8 mouse cellular contexts compared by ENCODE assay signal in genomic region chr19:36349487-36349955, GRCm38 (mm10). TPM values are rescaled to one million over a fixed set of nuclear protein-coding genes. Genes with fewer than 3 reads are reported as not detected.
DNase-seq lines count a peak whose midpoint lies in the region; ATAC-seq lines count a peak whose summit lies in the region.

No protein-coding gene starts in this region.

- WGBS in lung, embryonic 16.5 days = 4% methylated on average over 15 of the region's 15 CpGs
- WGBS in forebrain, embryonic 10.5 days = 3% methylated on average over 15 of the region's 15 CpGs
- 5% methylated on average over 15 of the region's 15 CpGs for WGBS in limb, embryonic 12.5 days

- no peaks in the 10 kb centered on the region for H3K36me3 ChIP-seq in lung, embryonic 16.5 days (ENCODE audit: control insufficient read depth, insufficient read depth, low read length)
- H3K36me3 ChIP-seq in forebrain, embryonic 10.5 days (replicated peaks) = no peaks in the 10 kb centered on the region
- no peaks in the 10 kb centered on the region for H3K36me3 ChIP-seq in limb, embryonic 12.5 days

- H3K27me3 ChIP-seq in lung, embryonic 16.5 days (ENCODE audit: control insufficient read depth, insufficient read depth, low read depth, low read length) = peaks cover 27% of the 10 kb centered on the region
- H3K27me3 ChIP-seq in forebrain, embryonic 10.5 days (ENCODE audit: poor library complexity, severe bottlenecking) = peaks cover 72% of the 10 kb centered on the region
- peaks cover 65% of the 10 kb centered on the region for H3K27me3 ChIP-seq in limb, embryonic 12.5 days

- H3K9me3 ChIP-seq in lung, embryonic 16.5 days (ENCODE audit: control insufficient read depth, low read length) = no peaks in the 10 kb centered on the region
- H3K9me3 ChIP-seq in forebrain, embryonic 10.5 days = no peaks in the 10 kb centered on the region
- no peaks in the 10 kb centered on the region for H3K9me3 ChIP-seq in limb, embryonic 12.5 days

- peak overlapping the region; percentile 81 for H3K4me3 ChIP-seq in lung, embryonic 16.5 days (ENCODE audit: low read length)
- peak overlapping the region; percentile 80 for H3K4me3 ChIP-seq in forebrain, embryonic 10.5 days
- peak overlapping the region; percentile 79 for H3K4me3 ChIP-seq in limb, embryonic 12.5 days (replicated peaks)

- H3K4me1 ChIP-seq in lung, embryonic 16.5 days (replicated peaks; ENCODE audit: control insufficient read depth, insufficient read depth, low read length) = 0 out of 2 replicates have a peak, but pooled peaks cover 3% of the 10 kb centered on the region
- peaks cover 19% of the 10 kb centered on the region for H3K4me1 ChIP-seq in forebrain, embryonic 10.5 days
- peaks cover 6% of the 10 kb centered on the region; the same call in 1 of the 2 replicates for H3K4me1 ChIP-seq in limb, embryonic 12.5 days (replicated peaks)

- ATAC-seq in lung, embryonic 16.5 days (ENCODE audit: low read depth) = no peak
- no peak for ATAC-seq in limb, embryonic 12.5 days (ENCODE audit: insufficient number of reproducible peaks, insufficient read depth, low FRiP score, low TSS enrichment, low read depth)

- H3K9ac ChIP-seq in lung, embryonic 16.5 days (ENCODE audit: low read length) = peak overlapping the region; percentile 76
- peak overlapping the region; percentile 59; the same call in 1 of the 2 replicates for H3K9ac ChIP-seq in limb, embryonic 12.5 days (replicated peaks)

- H3K27ac ChIP-seq in lung, embryonic 16.5 days (ENCODE audit: low read length) = no peak overlapping the region
- no peak overlapping the region for H3K27ac ChIP-seq in forebrain, embryonic 10.5 days
- no peak overlapping the region for H3K27ac ChIP-seq in limb, embryonic 12.5 days

- no peak for DNase-seq in lung, postnatal 10 days
- DNase-seq in forebrain, embryonic 10.5 days (ENCODE audit: extremely low spot score, low spot score) = no peak
- DNase-seq in retina, postnatal 7 days (ENCODE audit: low read depth, low spot score) = peak; percentile 29
- no peak for DNase-seq in frontal cortex, postnatal 25 days (ENCODE audit: low spot score in 2 of 2)
- no peak for DNase-seq in layer of hippocampus, adult 9-11 months
- no peak for DNase-seq in adrenal gland, adult (ENCODE audit: inconsistent age in 2 of 2, low spot score in 1 of 2)

- H3K4me2 ChIP-seq in lung, embryonic 16.5 days (ENCODE audit: low read depth, low read length) = peak overlapping the region; percentile 100
- H3K4me2 ChIP-seq in limb, embryonic 12.5 days = peak overlapping the region; percentile 96

RNA-seq across cellular contexts. Expression of gene Pcgf5, which starts 1.4 kb away (rescaled TPM):
- polyA plus RNA-seq in lung, embryonic 16.5 days (2015; fragmentation: Nextera tagmentation; extraction: Ambion mirVana) = 15.4 and 17.8 TPM in 2 replicates
- polyA plus RNA-seq in forebrain, embryonic 10.5 days (2016; fragmentation: Nextera tagmentation; extraction: Ambion mirVana) = 11.6 and 12.0 TPM in 2 replicates
- 5.6 and 5.9 TPM in 2 replicates for polyA plus RNA-seq in limb, embryonic 12.5 days (2016; fragmentation: Nextera tagmentation; extraction: Ambion mirVana)
